Mouse (Mus musculus): Measurements from ENCODE around the gene Crygb. TPM values are rescaled to one million over a fixed set of nuclear protein-coding genes. Genes with fewer than 3 reads are reported as not detected.

Gene Crygb
- polyA plus RNA-seq (2012; fragmentation: generic; extraction: Trizol), result not detected
- long read RNA-seq, experiment 1, result 0 reads
- long read RNA-seq, experiment 2, result 0 reads

DNA sequence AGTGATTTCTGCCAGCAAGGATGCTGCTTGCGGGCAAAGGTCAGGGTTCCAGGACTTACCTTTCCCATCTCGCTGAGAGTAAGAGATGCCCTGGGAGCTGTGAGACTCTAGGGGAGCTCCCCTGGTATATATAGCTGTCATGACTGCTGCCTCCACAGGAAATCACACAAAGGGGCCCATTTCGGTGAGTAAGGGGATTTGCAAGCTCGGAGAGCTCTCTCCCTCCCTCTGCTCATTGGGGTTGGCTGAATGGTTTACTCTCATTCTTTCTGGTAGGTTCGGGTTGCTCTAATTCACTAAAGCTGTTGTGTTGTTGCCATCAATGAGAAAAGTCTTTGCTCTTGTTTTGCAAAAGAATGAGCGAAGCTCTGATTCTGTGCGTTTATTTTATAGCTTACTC lies at the start of gene Crygb:
Gene Crygb, minus strand, starts transcription at position 101 of the 400 bp plus-strand sequence.
- no peaks in the 10 kb centered on the region for H3K79me3 ChIP-seq (ENCODE audit: low read depth)
- H3K27me3 ChIP-seq (ENCODE audit: control insufficient read depth, insufficient read depth, insufficient read length), result no peaks in the 10 kb centered on the region
- H3ac ChIP-seq (ENCODE audit: control insufficient read depth, insufficient read length, low read depth), result no peak within 1 kb of the TSS
- H3K36me3 ChIP-seq (ENCODE audit: control insufficient read depth, insufficient read depth), result no peaks in the 10 kb centered on the region
- H3K4me3 ChIP-seq (ENCODE audit: insufficient read depth, poor library complexity, severe bottlenecking), result no peak within 1 kb of the TSS
- TF ChIP-seq MYOG (IDR thresholded peaks at IDR 0.05; ENCODE audit: control insufficient read depth, extremely low read depth, insufficient read length) (no peak), CTCF (IDR thresholded peaks at IDR 0.05; ENCODE audit: control insufficient read depth, insufficient read depth, insufficient read length) (no peak), CEBPB (IDR thresholded peaks at IDR 0.05; ENCODE audit: low read depth) (no peak), MYOD1 (IDR thresholded peaks at IDR 0.05; ENCODE audit: control insufficient read depth, insufficient read length, low read depth) (no peak), MAX (IDR thresholded peaks at IDR 0.05) (no peak), USF1 (IDR thresholded peaks at IDR 0.05; ENCODE audit: low read depth) (no peak), FOSL1 (IDR thresholded peaks at IDR 0.05; ENCODE audit: insufficient read depth, low read length, poor library complexity, severe bottlenecking) (no peak)
- H3K79me2 ChIP-seq (ENCODE audit: control insufficient read depth, insufficient read depth), result no peaks in the 10 kb centered on the region

DNA sequence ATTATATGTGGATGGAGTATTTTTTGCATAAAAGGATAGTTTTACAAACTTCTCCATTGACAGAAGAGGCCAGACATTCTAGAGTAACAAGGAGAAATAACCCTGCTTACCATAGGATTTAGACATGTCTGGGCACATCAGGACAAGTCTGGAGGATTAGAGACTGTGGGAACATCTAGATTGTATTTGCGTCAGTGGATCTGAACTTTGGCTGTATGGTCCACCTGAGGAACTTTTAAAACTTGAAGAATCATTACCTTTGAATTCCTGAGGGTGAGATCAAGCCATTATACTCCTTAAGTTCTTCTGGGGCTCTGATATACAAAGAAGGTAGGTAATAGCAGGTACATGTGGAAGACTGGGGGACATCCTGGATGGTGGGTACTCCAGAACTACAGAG lies 49.6 kb upstream of the Crygb start:
- Histone ChIP-seq H3K27me3 (ENCODE audit: control insufficient read depth, insufficient read depth, insufficient read length) (no peaks in the 10 kb centered on the region), H3K36me3 (ENCODE audit: control insufficient read depth, insufficient read depth) (no peaks in the 10 kb centered on the region), H3K4me3 (ENCODE audit: insufficient read depth, poor library complexity, severe bottlenecking) (no peak overlapping the region), H3ac (ENCODE audit: control insufficient read depth, insufficient read length, low read depth) (no peak overlapping the region), H3K79me3 (ENCODE audit: low read depth) (no peaks in the 10 kb centered on the region), H3K79me2 (ENCODE audit: control insufficient read depth, insufficient read depth) (no peaks in the 10 kb centered on the region)
- TF ChIP-seq CTCF (IDR thresholded peaks at IDR 0.05; ENCODE audit: control insufficient read depth, insufficient read depth, insufficient read length) (no peak), FOSL1 (IDR thresholded peaks at IDR 0.05; ENCODE audit: insufficient read depth, low read length, poor library complexity, severe bottlenecking) (no peak), MAX (IDR thresholded peaks at IDR 0.05) (no peak)

DNA sequence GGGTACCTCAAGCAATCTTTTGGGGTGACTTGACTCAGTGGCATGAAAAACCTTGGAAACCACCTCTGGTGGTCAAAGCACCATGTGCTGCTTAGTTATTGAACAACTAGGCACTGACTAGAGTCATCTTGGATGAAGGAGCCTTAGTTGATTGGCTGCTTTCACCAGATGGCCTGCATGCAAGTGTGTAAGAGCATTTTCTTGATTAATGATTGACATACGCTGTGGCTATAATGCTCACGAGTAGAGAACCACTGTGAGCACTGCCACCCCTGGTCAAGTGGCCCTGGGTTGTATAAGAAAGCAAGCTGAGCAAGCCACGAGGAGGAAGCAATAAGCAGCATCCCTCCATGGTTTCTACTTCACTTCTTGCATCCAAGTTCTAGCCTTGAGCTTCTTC lies 48.1 kb upstream of the Crygb start:
- no peak overlapping the region for H3K4me3 ChIP-seq (ENCODE audit: insufficient read depth, poor library complexity, severe bottlenecking)
- H3K79me2 ChIP-seq (ENCODE audit: control insufficient read depth, insufficient read depth), result no peaks in the 10 kb centered on the region
- H3K79me3 ChIP-seq (ENCODE audit: low read depth), result no peaks in the 10 kb centered on the region
- H3K27me3 ChIP-seq (ENCODE audit: control insufficient read depth, insufficient read depth, insufficient read length), result no peaks in the 10 kb centered on the region
- no peak overlapping the region for H3ac ChIP-seq (ENCODE audit: control insufficient read depth, insufficient read length, low read depth)
- TF ChIP-seq MYOD1 (IDR thresholded peaks at IDR 0.05; ENCODE audit: control insufficient read depth, insufficient read length, low read depth) (no peak), MAX (IDR thresholded peaks at IDR 0.05) (no peak), CTCF (IDR thresholded peaks at IDR 0.05; ENCODE audit: control insufficient read depth, insufficient read depth, insufficient read length) (no peak), CEBPB (IDR thresholded peaks at IDR 0.05; ENCODE audit: low read depth) (no peak), MYOG (IDR thresholded peaks at IDR 0.05; ENCODE audit: control insufficient read depth, extremely low read depth, insufficient read length) (no peak), FOSL1 (IDR thresholded peaks at IDR 0.05; ENCODE audit: insufficient read depth, low read length, poor library complexity, severe bottlenecking) (no peak), USF1 (IDR thresholded peaks at IDR 0.05; ENCODE audit: low read depth) (no peak)
- no peaks in the 10 kb centered on the region for H3K36me3 ChIP-seq (ENCODE audit: control insufficient read depth, insufficient read depth)

DNA sequence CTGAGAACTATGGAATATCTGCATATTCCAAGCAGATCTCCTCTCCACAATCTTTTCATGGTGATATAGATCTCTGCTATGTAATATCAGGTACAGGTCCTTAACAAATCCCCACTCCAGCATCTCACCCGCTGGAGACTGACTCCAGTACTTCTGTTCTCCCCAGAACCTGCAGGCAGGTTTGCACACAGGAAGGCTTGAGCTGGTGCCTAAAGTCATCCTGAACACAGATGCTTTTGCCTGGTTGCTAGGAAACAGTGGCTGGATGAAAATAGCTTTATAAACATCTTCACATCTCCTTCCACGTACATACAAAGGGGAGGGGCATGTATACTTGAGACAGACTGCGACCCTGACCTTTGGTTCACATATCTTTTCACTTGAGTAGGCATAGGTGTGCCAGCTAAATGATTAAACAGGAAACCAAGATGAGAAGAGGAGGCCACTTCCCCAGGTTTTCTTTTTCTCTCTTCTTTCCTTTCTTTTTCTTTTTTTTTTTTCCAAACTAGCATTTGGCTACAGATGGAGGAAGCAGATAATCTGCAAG lies 47.6 kb upstream of the Crygb start:
- Histone ChIP-seq H3K27me3 (ENCODE audit: control insufficient read depth, insufficient read depth, insufficient read length) (no peaks in the 10 kb centered on the region), H3ac (ENCODE audit: control insufficient read depth, insufficient read length, low read depth) (no peak overlapping the region), H3K4me3 (ENCODE audit: insufficient read depth, poor library complexity, severe bottlenecking) (no peak overlapping the region), H3K36me3 (ENCODE audit: control insufficient read depth, insufficient read depth) (no peaks in the 10 kb centered on the region), H3K79me2 (ENCODE audit: control insufficient read depth, insufficient read depth) (no peaks in the 10 kb centered on the region), H3K79me3 (ENCODE audit: low read depth) (no peaks in the 10 kb centered on the region)
- TF ChIP-seq MAX (IDR thresholded peaks at IDR 0.05) (no peak), USF1 (IDR thresholded peaks at IDR 0.05; ENCODE audit: low read depth) (no peak), CTCF (IDR thresholded peaks at IDR 0.05; ENCODE audit: control insufficient read depth, insufficient read depth, insufficient read length) (no peak), FOSL1 (IDR thresholded peaks at IDR 0.05; ENCODE audit: insufficient read depth, low read length, poor library complexity, severe bottlenecking) (no peak), MYOD1 (IDR thresholded peaks at IDR 0.05; ENCODE audit: control insufficient read depth, insufficient read length, low read depth) (no peak), MYOG (IDR thresholded peaks at IDR 0.05; ENCODE audit: control insufficient read depth, extremely low read depth, insufficient read length) (no peak), CEBPB (IDR thresholded peaks at IDR 0.05; ENCODE audit: low read depth) (no peak)

DNA sequence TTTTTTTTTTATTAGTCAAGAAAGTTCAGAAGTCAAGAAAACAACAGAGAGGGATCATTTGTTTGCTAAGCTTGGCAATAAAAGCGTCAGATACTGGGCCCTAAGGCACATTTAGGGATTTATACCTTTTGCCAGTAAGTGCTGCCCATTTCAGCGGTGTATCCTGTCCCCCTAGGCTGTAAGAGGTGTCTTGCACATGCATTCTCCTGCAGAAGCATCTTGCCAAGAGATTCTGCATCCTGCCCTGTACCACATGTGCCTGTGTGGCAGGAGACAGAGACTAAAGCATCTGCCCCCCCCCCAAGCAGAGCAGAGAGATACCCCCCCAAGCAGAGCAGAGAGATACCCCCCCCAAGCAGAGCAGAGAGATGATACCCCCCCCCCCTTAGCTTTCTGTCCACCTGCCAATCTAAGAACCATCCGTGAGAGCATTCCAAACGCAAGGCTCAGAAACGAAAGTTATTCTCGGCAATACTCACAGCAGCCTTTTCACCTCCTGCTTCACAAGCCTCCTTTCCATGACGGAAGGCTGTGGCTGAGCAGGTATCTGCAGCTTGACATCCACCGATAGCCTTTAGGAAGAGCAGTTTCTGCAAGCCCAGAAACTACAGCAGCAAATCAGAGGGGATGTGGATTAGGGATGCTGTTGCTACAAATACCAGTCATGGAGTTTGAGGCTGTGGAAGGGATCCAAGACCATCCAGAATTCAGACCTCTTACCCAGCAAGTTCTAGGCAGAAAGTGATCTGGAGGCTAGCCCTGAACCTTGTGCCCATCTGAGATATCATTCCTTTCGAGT lies 40.7 kb upstream of the Crygb start, which contains the start of gene D630023F18Rik:
Gene D630023F18Rik, minus strand, starts transcription at position 641 of the 799 bp plus-strand sequence.
- H3K36me3 ChIP-seq (ENCODE audit: control insufficient read depth, insufficient read depth), result no peaks in the 10 kb centered on the region
- H3K79me3 ChIP-seq (ENCODE audit: low read depth), result no peaks in the 10 kb centered on the region
- H3K27me3 ChIP-seq (ENCODE audit: control insufficient read depth, insufficient read depth, insufficient read length), result no peaks in the 10 kb centered on the region
- H3K4me3 ChIP-seq (ENCODE audit: insufficient read depth, poor library complexity, severe bottlenecking), result no peak within 1 kb of the TSS
- H3K79me2 ChIP-seq (ENCODE audit: control insufficient read depth, insufficient read depth), result no peaks in the 10 kb centered on the region
- TF ChIP-seq CTCF (IDR thresholded peaks at IDR 0.05; ENCODE audit: control insufficient read depth, insufficient read depth, insufficient read length), result no peak
- TF ChIP-seq FOSL1 (IDR thresholded peaks at IDR 0.05; ENCODE audit: insufficient read depth, low read length, poor library complexity, severe bottlenecking), result no peak
- no peak for TF ChIP-seq USF1 (IDR thresholded peaks at IDR 0.05; ENCODE audit: low read depth)
- TF ChIP-seq MYOG (IDR thresholded peaks at IDR 0.05; ENCODE audit: control insufficient read depth, extremely low read depth, insufficient read length), result no peak
- TF ChIP-seq MYOD1 (IDR thresholded peaks at IDR 0.05; ENCODE audit: control insufficient read depth, insufficient read length, low read depth), result no peak
- no peak within 1 kb of the TSS for H3ac ChIP-seq (ENCODE audit: control insufficient read depth, insufficient read length, low read depth)
